Mouse (Mus musculus): ENCODE results near the gene Mrps7. TPM values are rescaled to one million over a fixed set of nuclear protein-coding genes. Genes with fewer than 3 reads are reported as not detected.

The Mrps7 gene
- polyA plus RNA-seq (2014; fragmentation: Nextera tagmentation; extraction: Ambion mirVana): 93.3 and 95.6 TPM in 2 replicates

- Histone ChIP-seq H3K4me3 (ENCODE audit: low read depth, low read length) (peak within 1 kb of the TSS; percentile 98), H3K4me1 (ENCODE audit: insufficient read depth) (peaks cover 13% of the 10 kb centered on the region), H3K4me2 (peak within 1 kb of the TSS; percentile 94), H3K27me3 (ENCODE audit: insufficient read depth, low read length) (no peaks in the 10 kb centered on the region), H3K9ac (peak within 1 kb of the TSS; percentile 94), H3K27ac (ENCODE audit: low read depth) (peak within 1 kb of the TSS; percentile 85), H3K36me3 (ENCODE audit: insufficient read depth) (peaks cover 48% of the 10 kb centered on the region), H3K9me3 (ENCODE audit: low read depth, low read length) (no peaks in the 10 kb centered on the region)
- DNase-seq (peak; percentile 93), ATAC-seq (ENCODE audit: insufficient read depth) (peak; percentile 97)
- 0% methylated on average over 83 of the region's 93 CpGs for WGBS
- TF ChIP-seq CTCF (IDR thresholded peaks at IDR 0.05; ENCODE audit: low read depth): no peak
Observed at GRCm38 (mm10) chr11:115603476-115604303, at the start of gene Mrps7, which contains the start of gene Gga3. TSS of gene Mrps7 (plus strand) at chr11:115603925. TSS of gene Gga3 (minus strand) at chr11:115604051.

GRCm38 (mm10) chr11:115555717-115556116 is 48.0 kb upstream of the Mrps7 start:
- DNase-seq: no peak
- no peak overlapping the region for H3K4me2 ChIP-seq
- H3K4me1 ChIP-seq (ENCODE audit: insufficient read depth): no peaks in the 10 kb centered on the region
- no peak for ATAC-seq (ENCODE audit: insufficient read depth)
- H3K27me3 ChIP-seq (ENCODE audit: insufficient read depth, low read length): no peaks in the 10 kb centered on the region
- H3K9me3 ChIP-seq (ENCODE audit: low read depth, low read length): no peaks in the 10 kb centered on the region
- H3K4me3 ChIP-seq (ENCODE audit: low read depth, low read length): no peak overlapping the region
- H3K9ac ChIP-seq: no peak overlapping the region
- WGBS: 72% methylated on average over 17 of the region's 17 CpGs
- TF ChIP-seq CTCF (IDR thresholded peaks at IDR 0.05; ENCODE audit: low read depth): no peak
- no peaks in the 10 kb centered on the region for H3K36me3 ChIP-seq (ENCODE audit: insufficient read depth)
- H3K27ac ChIP-seq (ENCODE audit: low read depth): no peak overlapping the region

- no peak for ATAC-seq (ENCODE audit: insufficient read depth)
- 38% methylated on average over 4 of the region's 4 CpGs for WGBS
- peak; percentile 22 for DNase-seq
Observed at GRCm38 (mm10) chr11:115563406-115563805, 40.3 kb upstream of the Mrps7 start.

GRCm38 (mm10) chr11:115564064-115564809 is 39.5 kb upstream of the Mrps7 start, which contains the start of gene Nup85:
TSS of gene Nup85 (plus strand) at chr11:115564434.
- peak within 1 kb of the TSS; percentile 85 for H3K27ac ChIP-seq (ENCODE audit: low read depth)
- no peaks in the 10 kb centered on the region for H3K27me3 ChIP-seq (ENCODE audit: insufficient read depth, low read length)
- ATAC-seq (ENCODE audit: insufficient read depth): peak; percentile 95
- peak within 1 kb of the TSS; percentile 69 for H3K4me2 ChIP-seq
- TF ChIP-seq CTCF (IDR thresholded peaks at IDR 0.05; ENCODE audit: low read depth): no peak
- H3K9ac ChIP-seq: peak within 1 kb of the TSS; percentile 68
- peak within 1 kb of the TSS; percentile 72 for H3K4me3 ChIP-seq (ENCODE audit: low read depth, low read length)
- H3K9me3 ChIP-seq (ENCODE audit: low read depth, low read length): no peaks in the 10 kb centered on the region
- 0% methylated on average over 42 of the region's 42 CpGs for WGBS
- H3K36me3 ChIP-seq (ENCODE audit: insufficient read depth): peaks cover 34% of the 10 kb centered on the region
- peak; percentile 99 for DNase-seq
- 0 out of 2 replicates have a peak, but pooled peaks cover 5% of the 10 kb centered on the region for H3K4me1 ChIP-seq (ENCODE audit: insufficient read depth)

More at GRCm38 (mm10) chr11:115563406-115563805, 40.3 kb upstream of the Mrps7 start:
- TF ChIP-seq CTCF (IDR thresholded peaks at IDR 0.05; ENCODE audit: low read depth): peak; percentile 25; the same call in 1 of the 2 replicates
- peak overlapping the region; percentile 69 for H3K4me2 ChIP-seq
- peak overlapping the region; percentile 72 for H3K4me3 ChIP-seq (ENCODE audit: low read depth, low read length)
- H3K9ac ChIP-seq: peak overlapping the region; percentile 68
- peaks cover 25% of the 10 kb centered on the region for H3K36me3 ChIP-seq (ENCODE audit: insufficient read depth)
- 0 out of 2 replicates have a peak, but pooled peaks cover 5% of the 10 kb centered on the region for H3K4me1 ChIP-seq (ENCODE audit: insufficient read depth)
- no peaks in the 10 kb centered on the region for H3K9me3 ChIP-seq (ENCODE audit: low read depth, low read length)
- H3K27me3 ChIP-seq (ENCODE audit: insufficient read depth, low read length): no peaks in the 10 kb centered on the region
- H3K27ac ChIP-seq (ENCODE audit: low read depth): peak overlapping the region; percentile 85

- no peaks in the 10 kb centered on the region for H3K27me3 ChIP-seq (ENCODE audit: insufficient read depth, low read length)
- WGBS: 14% methylated on average over 7 of the region's 7 CpGs
Observed at GRCm38 (mm10) chr11:115564961-115565360, 38.8 kb upstream of the Mrps7 start.

GRCm38 (mm10) chr11:115579080-115579479 is 24.6 kb upstream of the Mrps7 start:
- no peaks in the 10 kb centered on the region for H3K4me1 ChIP-seq (ENCODE audit: insufficient read depth)
- TF ChIP-seq CTCF (IDR thresholded peaks at IDR 0.05; ENCODE audit: low read depth): no peak
- peaks cover 71% of the 10 kb centered on the region for H3K36me3 ChIP-seq (ENCODE audit: insufficient read depth)
- no peaks in the 10 kb centered on the region for H3K9me3 ChIP-seq (ENCODE audit: low read depth, low read length)
- no peak overlapping the region for H3K27ac ChIP-seq (ENCODE audit: low read depth)
- ATAC-seq (ENCODE audit: insufficient read depth) (no peak), DNase-seq (no peak)
- H3K4me2 ChIP-seq: no peak overlapping the region
- no peak overlapping the region for H3K9ac ChIP-seq
- H3K4me3 ChIP-seq (ENCODE audit: low read depth, low read length): no peak overlapping the region
- H3K27me3 ChIP-seq (ENCODE audit: insufficient read depth, low read length): no peaks in the 10 kb centered on the region

More at GRCm38 (mm10) chr11:115564961-115565360, 38.8 kb upstream of the Mrps7 start:
- DNase-seq (no peak), ATAC-seq (ENCODE audit: insufficient read depth) (no peak)
- H3K4me2 ChIP-seq: peak overlapping the region; percentile 69
- H3K9me3 ChIP-seq (ENCODE audit: low read depth, low read length): no peaks in the 10 kb centered on the region
- TF ChIP-seq CTCF (IDR thresholded peaks at IDR 0.05; ENCODE audit: low read depth): no peak
- H3K27ac ChIP-seq (ENCODE audit: low read depth): no peak overlapping the region
- peak overlapping the region; percentile 68 for H3K9ac ChIP-seq
- peak overlapping the region; percentile 72 for H3K4me3 ChIP-seq (ENCODE audit: low read depth, low read length)
- peaks cover 41% of the 10 kb centered on the region for H3K36me3 ChIP-seq (ENCODE audit: insufficient read depth)
- 0 out of 2 replicates have a peak, but pooled peaks cover 5% of the 10 kb centered on the region for H3K4me1 ChIP-seq (ENCODE audit: insufficient read depth)

Measured in lung, embryonic 14.5 days (tissue).